Mouse (Mus musculus) urinary bladder, postnatal 4 days (tissue): ENCODE measurements around the gene Vamp8.

Source experiments
- DNase-seq, 2 experiments: peaks; one replicate each; pipeline ENCODE4 v3.0.0; 2021 to 2022; ENCODE audit warnings: low spot score in 2 of 2

Vamp8 gene

DNA sequence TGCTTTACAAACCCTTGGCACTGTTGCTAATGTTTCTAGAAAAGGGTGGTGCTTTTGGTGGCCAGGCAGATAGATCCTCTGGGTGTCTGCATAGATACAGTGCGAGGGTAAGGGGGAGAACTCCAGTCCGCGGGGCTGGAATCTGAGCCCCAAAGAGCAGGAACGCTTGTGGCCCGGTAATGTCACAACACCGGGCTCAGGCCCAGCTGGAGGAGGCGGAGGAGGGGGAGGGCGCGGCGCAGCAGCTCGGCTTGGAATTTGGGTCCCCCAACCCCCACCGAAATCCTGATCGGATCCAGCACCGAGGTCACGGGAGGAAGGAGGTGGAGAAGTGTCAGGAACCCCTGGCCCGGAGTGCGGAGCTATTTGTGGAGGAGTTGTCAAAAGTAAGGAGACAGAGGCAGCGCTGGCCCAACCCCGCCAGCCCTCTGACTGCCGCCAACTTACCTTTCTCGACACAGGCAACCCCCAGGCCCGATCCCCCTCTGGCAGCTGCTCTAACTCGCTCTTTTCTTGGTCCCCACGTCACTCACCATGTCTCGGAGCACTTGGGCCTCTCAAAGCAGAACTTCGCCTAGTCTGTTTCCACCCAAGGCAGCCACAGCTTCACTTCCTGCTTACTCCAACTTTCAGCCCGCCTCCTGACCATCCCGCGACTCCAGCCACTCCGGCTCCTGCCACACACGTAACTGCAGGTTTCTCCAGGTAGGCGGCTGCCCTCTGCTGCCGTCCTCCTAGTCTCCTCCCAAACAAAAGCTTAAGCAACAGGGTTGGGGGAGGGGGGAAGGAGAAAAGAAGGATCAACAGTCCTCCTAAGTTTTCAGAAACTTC is at the start of gene Vamp8:
Vamp8 (minus strand) TSS at position 763 of the 831 bp plus-strand sequence.
- peak; percentile 79 to 83 for DNase-seq

GRCm38 (mm10) chr6:72439355-72440185 is 49.1 kb upstream of the Vamp8 start, which contains the start of gene Mat2a:
Mat2a (minus strand) TSS chr6:72439558.
- peak; percentile 94 for DNase-seq

GRCm38 (mm10) chr6:72438862-72439354 is 48.4 kb upstream of the Vamp8 start:
- peak; percentile 88 to 94 for DNase-seq

DNA sequence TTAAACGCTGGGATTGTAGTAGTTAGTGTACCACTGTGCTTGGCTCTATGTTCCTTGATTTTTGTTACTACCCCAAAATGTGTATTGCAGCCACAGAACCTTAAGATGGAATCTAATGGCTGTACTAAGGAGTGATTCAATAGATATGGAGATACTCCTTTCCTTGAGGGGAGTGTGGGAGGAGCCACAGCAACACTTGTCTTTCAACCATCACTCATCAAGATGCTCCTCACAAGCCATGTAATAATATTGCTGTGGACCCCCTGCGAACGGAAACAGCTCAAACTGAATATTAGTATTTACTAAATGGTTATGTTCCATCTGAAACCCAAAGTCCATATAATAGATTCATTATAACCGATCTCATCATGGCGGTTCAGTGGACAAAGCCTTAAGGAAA is 47.7 kb upstream of the Vamp8 start:
- DNase-seq, result no peak

GRCm38 (mm10) chr6:72432153-72432552 is 41.6 kb upstream of the Vamp8 start:
- no peak for DNase-seq

GRCm38 (mm10) chr6:72430989-72431921 is 40.8 kb upstream of the Vamp8 start:
- no peak for DNase-seq

DNA sequence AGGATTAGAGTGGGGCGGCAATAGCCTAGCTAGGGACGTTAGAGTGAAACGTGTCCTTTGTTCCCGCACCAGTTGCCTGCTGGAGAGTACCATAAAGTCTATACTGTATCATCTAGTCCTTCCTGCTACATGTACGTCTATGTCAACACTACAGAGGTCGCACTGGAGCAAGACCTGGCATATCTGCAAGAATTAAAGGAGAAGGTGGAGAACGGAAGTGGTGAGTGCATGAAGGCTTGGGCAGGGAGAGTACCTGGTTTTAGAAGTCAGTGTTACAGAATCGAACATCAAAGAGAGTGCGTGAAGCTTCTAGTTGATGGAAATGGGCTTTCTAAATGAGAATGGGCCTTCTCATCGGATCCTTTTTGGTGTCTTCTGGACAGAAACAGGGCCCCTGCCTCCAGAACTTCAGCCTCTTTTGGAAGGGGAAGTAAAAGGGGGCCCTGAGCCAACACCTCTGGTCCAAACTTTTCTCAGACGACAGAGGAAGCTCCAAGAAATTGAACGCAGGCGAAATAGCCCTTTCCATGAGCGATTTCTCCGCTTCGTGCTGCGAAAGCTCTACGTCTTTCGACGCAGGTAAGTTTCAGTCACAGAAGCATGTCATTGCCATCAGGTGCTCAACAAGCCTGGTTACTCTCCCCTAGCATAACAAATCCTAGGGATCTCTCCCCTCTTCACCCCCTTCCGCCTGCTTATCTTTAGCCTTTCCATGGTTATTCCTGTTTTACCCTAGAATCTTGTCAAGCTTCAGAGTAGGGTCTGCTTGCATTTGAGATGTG is 38.7 kb upstream of the Vamp8 start:
- DNase-seq, result no peak

DNA sequence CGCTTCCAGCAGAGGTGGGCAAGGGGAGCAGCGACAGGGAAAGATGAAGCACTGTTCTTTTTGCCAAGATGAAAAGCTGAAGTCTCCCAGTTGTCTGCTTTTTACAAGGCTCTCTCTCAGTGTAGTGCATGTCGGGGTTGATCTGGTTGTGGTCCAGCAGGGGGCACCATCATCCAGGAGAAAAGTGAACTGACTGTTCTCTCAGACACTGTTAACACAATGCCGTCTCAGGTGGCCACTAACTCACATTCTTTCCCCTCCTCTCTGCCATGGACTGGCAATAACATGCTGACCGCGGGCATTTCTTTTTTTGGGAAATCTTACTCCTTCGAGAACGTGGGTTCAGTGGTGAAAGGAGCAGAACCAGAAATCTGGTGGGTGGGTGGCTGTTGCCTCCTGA is 37.5 kb upstream of the Vamp8 start:
- DNase-seq, result peak; percentile 51 to 78

- no peak for DNase-seq
These were observed 35.1 kb upstream of the Vamp8 start for GRCm38 (mm10) chr6:72425646-72426045.

DNA sequence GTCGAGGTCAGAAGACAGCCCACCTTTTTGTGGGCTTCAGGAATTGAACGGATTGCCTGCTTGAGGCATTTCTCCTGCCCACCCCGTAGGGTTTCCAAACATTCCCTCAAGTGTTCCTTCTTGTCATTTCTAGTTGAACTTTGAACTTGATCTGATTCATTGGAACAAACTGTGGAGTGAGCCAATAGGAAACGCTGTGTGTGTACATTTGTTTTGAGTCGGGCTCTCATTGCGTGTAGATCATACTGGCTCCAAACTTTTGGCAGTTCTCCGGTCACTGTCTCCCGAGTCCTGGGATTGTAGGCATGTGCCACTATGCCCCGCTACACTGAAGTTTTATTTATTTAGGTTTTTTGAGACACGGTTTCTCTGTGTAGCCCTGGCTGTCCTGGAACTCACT is 30.4 kb upstream of the Vamp8 start:
- no peak for DNase-seq

DNA sequence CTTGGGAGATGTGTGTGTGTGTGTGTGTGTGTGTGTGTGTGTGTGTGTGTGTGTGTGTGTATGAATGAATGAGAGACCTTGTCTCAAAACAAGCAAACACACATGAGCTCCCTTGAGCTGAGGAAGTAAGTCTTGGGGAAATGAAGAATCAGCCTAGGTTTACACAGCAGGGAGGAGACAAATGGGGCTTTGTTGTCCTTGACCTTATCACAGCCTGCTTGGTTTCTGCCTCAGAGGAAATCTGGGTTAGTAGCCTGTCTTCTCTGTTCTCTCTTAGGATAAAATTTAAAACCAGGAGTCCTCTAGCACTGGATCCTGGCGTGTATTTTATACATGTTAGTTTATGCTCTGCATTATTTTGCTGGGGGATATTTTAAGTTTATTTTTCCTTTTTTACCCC is 29.3 kb upstream of the Vamp8 start:
- no peak for DNase-seq

- DNase-seq, result no peak
These were observed 27.8 kb upstream of the Vamp8 start for GRCm38 (mm10) chr6:72418279-72418678.

- no peak for DNase-seq
These were observed 25.7 kb upstream of the Vamp8 start for GRCm38 (mm10) chr6:72415964-72416772.

- DNase-seq, result no peak
These were observed 24.7 kb upstream of the Vamp8 start for GRCm38 (mm10) chr6:72415181-72415580.

GRCm38 (mm10) chr6:72414076-72414756 is 23.7 kb upstream of the Vamp8 start, which contains the start of gene Ggcx:
Ggcx (plus strand) TSS chr6:72414308.
- DNase-seq, result peak; percentile 91 to 95

DNA sequence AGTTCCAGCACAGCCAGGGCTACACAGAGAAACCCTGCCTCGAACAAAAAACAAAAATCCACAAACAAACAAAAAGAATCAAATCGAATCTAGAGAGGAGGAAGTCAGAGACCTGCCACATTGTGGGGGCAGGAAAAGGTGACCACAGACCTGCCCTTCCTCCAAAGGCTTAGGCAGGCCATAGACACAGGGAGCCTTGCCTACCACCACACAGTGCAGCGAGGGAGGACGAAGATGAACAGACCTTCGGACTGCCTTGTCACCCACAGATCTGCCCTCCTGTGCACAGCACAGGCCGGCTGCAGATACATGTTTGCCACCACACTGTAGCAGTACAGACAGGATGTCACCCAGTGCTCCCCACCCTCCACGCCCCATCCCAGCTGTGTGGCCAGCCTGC is 20.0 kb upstream of the Vamp8 start:
- DNase-seq, result no peak

DNA sequence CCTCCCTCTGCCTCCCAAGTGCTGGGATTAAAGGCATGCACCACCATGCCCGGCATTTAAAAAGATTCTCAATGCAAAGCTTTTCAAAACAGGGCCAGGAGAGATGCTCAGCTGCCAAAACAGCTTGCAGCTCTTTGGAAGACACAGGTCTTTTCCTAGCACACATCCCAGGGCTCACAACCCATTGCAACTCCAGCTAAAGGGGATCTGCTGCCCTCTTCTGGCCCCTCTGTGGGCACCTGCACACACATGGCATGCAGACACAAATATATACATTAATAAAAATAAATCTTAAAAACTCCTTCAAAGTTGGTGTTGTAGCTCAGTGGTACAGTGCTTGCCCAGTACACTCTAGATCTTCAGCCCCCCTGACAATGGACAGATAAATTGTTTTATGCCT is 19.5 kb upstream of the Vamp8 start:
- DNase-seq, result no peak

DNA sequence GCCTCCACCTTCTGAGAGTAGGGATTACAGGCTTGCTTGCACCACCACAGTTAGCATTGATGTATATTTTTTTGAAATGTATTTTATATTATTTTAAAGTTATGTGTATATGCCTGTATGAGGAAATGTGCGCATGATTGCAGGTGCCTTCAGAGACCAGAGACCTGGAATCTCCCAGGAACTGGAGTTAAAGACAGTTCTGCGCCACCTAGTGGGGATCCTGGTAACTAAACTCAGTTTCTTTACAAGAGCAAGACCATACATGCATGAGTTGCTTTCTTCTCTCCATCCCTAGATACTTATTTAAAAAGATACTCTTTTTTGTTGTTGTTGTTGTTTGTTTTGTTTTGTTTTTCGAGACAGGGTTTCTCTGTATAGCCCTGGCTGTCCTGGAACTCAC is 19.1 kb upstream of the Vamp8 start:
- DNase-seq, result peak in 1 of 2 experiments; percentile 67

DNA sequence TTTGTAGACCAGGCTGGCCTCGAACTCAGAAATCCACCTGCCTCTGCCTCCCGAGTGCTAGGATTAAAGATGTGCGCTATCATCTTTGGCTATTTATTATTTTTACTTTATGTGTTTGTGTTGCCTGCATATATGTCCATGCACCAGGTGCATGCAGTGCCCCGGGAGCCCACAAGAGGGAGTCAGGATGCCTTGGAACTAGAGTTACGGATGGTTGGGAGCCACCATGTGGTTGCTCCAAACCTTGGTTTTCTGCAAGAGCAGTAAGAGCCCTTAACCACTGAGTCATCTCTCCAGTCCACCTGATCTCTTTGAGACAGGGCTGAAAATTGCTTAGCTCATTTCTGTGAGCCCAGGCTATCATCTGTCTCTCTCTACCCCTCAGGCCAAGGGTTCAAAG is 16.6 kb upstream of the Vamp8 start:
- peak; percentile 70 to 85 for DNase-seq
